Mouse (Mus musculus) CD4-positive naive resting alpha-beta T cell, adult 57 days (primary cell): ENCODE measurements around the gene Serpinb6c. TPM values are rescaled to one million over a fixed set of nuclear protein-coding genes. Genes with fewer than 3 reads are reported as not detected.

Experiments
- total RNA-seq: library from RNA; stranded (reverse); gene quantifications from one replicate; pipeline ENCODE4 v1.2.4, GENCODE M21; 2023

Serpinb6c gene
- total RNA-seq, result not detected

GRCm38 (mm10) chr13:33905176-33905954, at the start of gene Serpinb6c:
Gene Serpinb6c (minus strand): TSS chr13:33905708.

GRCm38 (mm10) chr13:33843308-33843707, 62.2 kb downstream of the Serpinb6c start, which contains the start of gene Serpinb6e:
Gene Serpinb6e (minus strand): TSS chr13:33843408.

Other genes starting within 250 kb of the Serpinb6c start
- not detected for gene Serpinb6d, start 244.3 kb downstream of the Serpinb6c start, total RNA-seq
- gene Serpinb6e, start 62.3 kb downstream of the Serpinb6c start, total RNA-seq, result not detected
- 2.7 TPM for gene Nqo2, start 59.0 kb upstream of the Serpinb6c start, total RNA-seq
- 73.5 TPM for gene Ripk1, start 96.7 kb upstream of the Serpinb6c start, total RNA-seq
- gene Serpinb6a, start 97.1 kb upstream of the Serpinb6c start, total RNA-seq, result 18.4 TPM
- 19.2 TPM for gene Bphl, start 131.9 kb upstream of the Serpinb6c start, total RNA-seq
- 39.3 TPM for gene Tubb2a, start 172.3 kb upstream of the Serpinb6c start, total RNA-seq
- gene Tubb2b, start 224.8 kb upstream of the Serpinb6c start, total RNA-seq, result 4.6 TPM